Mouse (Mus musculus) CD4-positive helper T cell, adult 2 months (primary cell): ENCODE measurements around the gene Prpf31.

Source experiments
- DNase-seq: peaks from one replicate; pipeline ENCODE4 v3.0.0-alpha.2; 2012; ENCODE audit warnings: low read depth, missing footprints, low spot score

Prpf31 gene

GRCm38 (mm10) chr7:3684698-3685097 lies 54.9 kb downstream of the Prpf31 start:
- DNase-seq, result no peak

GRCm38 (mm10) chr7:3685400-3686187 lies 55.8 kb downstream of the Prpf31 start:
- DNase-seq, result no peak

GRCm38 (mm10) chr7:3691919-3692318 lies 62.1 kb downstream of the Prpf31 start:
- peak; percentile 22 for DNase-seq
